Mouse (Mus musculus) lung, adult 18-20 months (tissue): ENCODE results near the gene Olfr814.
"Not testable (repeated sequence)": the region's sequence is repeated elsewhere in the genome, so short reads cannot be mapped to it uniquely, and the experiment has no call there.

Experiments
- DNase-seq, 2 experiments: peaks; one replicate each; pipeline ENCODE4 v3.0.0; 2022; ENCODE audit warnings: mixed read lengths in 2 of 2

Gene Olfr814

GRCm38 (mm10) chr10:129879751-129880150, at the start of gene Olfr814:
Gene Olfr814, minus strand, starts transcription at chr10:129879851.
- DNase-seq = not testable (repeated sequence)

GRCm38 (mm10) chr10:129915497-129915896, 35.8 kb upstream of the Olfr814 start, which contains the start of gene Olfr816:
Gene Olfr816, minus strand, starts transcription at chr10:129915597.
- no peak for DNase-seq

DNA sequence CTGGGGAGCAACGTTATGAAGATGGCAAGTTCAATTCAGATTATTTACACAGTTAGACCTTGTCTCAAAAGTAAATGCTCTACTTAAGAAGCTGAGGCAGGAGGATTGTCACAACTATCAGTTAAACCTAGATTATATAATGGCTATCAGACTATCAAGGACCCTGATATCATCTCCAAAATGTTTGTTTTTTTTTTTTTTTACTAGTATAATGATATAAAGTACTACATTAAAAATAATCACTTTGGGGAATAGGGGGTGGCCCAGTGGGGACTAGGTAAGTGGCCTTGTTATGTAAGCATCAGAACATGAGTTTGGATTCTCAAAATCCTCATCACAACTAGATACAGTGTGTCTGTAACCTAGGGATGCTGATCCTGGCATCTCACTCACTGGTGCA, 26.1 kb upstream of the Olfr814 start, which contains the start of gene Olfr815:
Gene Olfr815 (minus strand): TSS at position 101 of the 400 bp plus-strand sequence.
- not testable (repeated sequence) for DNase-seq

DNA sequence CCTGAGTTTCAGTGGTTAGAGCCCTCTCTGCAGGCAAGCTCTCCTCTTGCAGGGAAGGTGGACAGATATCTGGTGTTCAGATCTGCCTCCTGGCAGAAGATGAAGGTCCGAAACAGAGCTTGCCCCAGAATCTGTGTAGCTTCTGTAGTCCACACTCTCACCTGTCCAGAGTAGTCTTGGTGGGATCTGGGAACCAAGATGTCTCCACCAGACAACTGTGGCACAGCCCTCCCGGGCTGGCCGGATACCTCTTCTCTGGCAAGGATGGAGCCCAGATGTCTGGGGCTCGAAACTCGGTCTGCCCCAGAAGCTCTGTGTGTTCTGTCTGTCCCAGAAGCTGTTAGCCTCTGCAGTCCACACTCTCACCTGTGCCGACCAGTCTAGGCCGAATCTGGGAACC, 6.3 kb upstream of the Olfr814 start:
- DNase-seq = no peak

- DNase-seq = not testable (repeated sequence)
These were observed 5.8 kb upstream of the Olfr814 start for GRCm38 (mm10) chr10:129885496-129885895.

DNA sequence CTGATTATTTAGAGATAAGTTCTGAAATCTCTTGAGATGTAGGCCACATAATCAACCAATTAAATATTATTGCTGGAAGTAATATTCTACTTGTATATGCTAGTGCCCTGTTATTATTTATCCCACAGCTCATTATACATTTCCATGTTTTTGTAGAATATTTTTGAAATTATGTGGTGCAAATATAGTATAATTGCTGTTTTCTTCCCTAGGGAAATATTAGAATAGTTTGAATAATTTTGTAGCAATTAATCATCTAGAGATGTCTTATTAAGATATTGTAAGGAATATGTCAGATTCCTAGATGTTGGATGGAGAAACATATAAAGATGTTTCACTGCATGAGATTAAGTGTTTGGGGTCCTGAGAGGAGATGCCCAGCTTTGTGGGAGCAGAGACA, 24.6 kb downstream of the Olfr814 start, which contains the start of gene Olfr813:
Gene Olfr813 (plus strand): TSS at position 301 of the 400 bp plus-strand sequence.
- DNase-seq = no peak

- DNase-seq = no peak
These were observed 32.3 kb downstream of the Olfr814 start for GRCm38 (mm10) chr10:129847343-129847742.

- no peak for DNase-seq
These were observed 33.7 kb downstream of the Olfr814 start, which contains the start of gene Olfr812 for GRCm38 (mm10) chr10:129845994-129846393. Gene Olfr812, minus strand, starts transcription at chr10:129846094.
